Mouse (Mus musculus): ENCODE data around the gene Homer3. TPM values are rescaled to one million over a fixed set of nuclear protein-coding genes. Genes with fewer than 3 reads are reported as not detected.

Gene Homer3
- polyA plus RNA-seq, 1 experiment from 2014 or later: 57.5 TPM

DNA sequence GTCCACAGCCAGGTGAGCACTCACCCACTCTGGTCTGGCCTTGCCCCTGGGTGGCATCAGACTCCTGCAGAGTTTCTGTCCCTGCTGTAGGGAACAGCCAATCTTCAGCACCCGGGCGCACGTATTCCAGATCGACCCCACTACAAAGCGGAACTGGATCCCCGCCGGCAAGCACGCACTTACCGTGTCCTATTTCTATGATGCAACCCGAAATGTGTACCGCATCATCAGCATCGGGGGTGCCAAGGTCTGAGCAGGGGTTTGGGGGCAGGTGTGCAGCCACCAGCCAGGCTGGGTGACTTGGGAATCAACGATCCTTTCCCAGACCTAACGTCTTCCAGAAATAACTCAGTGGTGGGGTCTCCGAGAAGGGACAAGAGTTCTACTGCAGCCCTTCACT, 2.7 kb downstream of the Homer3 start:
- WGBS: 96% methylated on average over 15 of the region's 15 CpGs
- H3K4me1 ChIP-seq: peaks cover 13% of the 10 kb centered on the region
- no peak overlapping the region for H3K27ac ChIP-seq
- 0 out of 2 replicates have a peak, but pooled peaks cover 4% of the 10 kb centered on the region for H3K9me3 ChIP-seq
- H3K9ac ChIP-seq: no peak overlapping the region
- no peak for ATAC-seq (ENCODE audit: insufficient number of reproducible peaks, insufficient read depth, low FRiP score, low TSS enrichment, low read depth)
- peaks cover 57% of the 10 kb centered on the region for H3K36me3 ChIP-seq
- H3K27me3 ChIP-seq: no peaks in the 10 kb centered on the region
- H3K4me2 ChIP-seq: no peak overlapping the region
- no peak overlapping the region for H3K4me3 ChIP-seq

DNA sequence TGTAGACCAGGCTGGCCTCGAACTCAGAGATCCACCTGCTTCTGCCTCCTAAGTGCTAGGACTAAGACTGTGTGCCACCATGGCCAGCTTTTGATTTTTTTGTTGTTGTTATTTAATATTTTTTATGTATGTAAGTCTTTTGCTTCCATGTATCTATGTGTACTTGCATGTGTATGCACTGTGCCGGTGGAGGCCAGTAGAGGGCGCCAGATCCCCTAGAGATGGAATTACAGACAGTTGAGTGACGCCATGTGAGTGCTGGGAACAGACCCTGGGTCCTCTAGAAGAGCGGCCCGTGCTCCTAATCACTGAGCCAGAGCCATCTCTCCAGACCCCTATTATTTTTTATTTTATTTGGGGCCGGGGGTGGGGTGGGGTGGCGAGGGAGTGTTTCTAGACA, 4.1 kb downstream of the Homer3 start:
- Histone ChIP-seq H3K4me3 (no peak overlapping the region), H3K27ac (no peak overlapping the region), H3K27me3 (no peaks in the 10 kb centered on the region), H3K9ac (no peak overlapping the region), H3K4me2 (no peak overlapping the region), H3K4me1 (peaks cover 13% of the 10 kb centered on the region), H3K36me3 (peaks cover 71% of the 10 kb centered on the region), H3K9me3 (0 out of 2 replicates have a peak, but pooled peaks cover 4% of the 10 kb centered on the region)
- no peak for ATAC-seq (ENCODE audit: insufficient number of reproducible peaks, insufficient read depth, low FRiP score, low TSS enrichment, low read depth)
- WGBS: 93% methylated on average over 8 of the region's 8 CpGs

DNA sequence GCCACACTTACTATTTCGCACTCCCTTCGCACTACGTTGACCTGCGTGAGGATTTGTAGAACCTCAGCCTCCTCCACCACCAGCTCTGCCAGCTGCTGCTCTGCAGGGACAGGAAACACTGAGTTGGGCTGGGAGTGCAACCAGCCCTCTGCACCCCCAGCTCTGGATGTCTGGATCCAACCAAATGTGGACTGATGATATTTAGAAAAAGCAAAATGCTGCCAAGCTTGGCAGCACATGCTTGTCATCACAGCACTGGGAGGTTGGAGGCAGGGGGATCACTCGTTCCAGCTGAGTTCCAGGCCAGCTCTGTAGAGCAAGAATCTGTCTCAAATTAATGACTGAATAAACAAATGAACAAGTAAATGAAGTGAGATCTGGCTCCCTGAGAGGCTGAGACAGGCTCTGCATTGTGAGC, 11.4 kb downstream of the Homer3 start:
- no peaks in the 10 kb centered on the region for H3K9me3 ChIP-seq
- WGBS: 52% methylated on average over 5 of the region's 5 CpGs
- peaks cover 94% of the 10 kb centered on the region for H3K36me3 ChIP-seq
- H3K27ac ChIP-seq: peak overlapping the region; percentile 60
- no peak overlapping the region for H3K4me3 ChIP-seq
- H3K4me1 ChIP-seq: peaks cover 12% of the 10 kb centered on the region; the same call in 1 of the 2 replicates
- H3K27me3 ChIP-seq: no peaks in the 10 kb centered on the region
- H3K4me2 ChIP-seq: no peak overlapping the region
- ATAC-seq (ENCODE audit: insufficient number of reproducible peaks, insufficient read depth, low FRiP score, low TSS enrichment, low read depth): peak; percentile 12; the same call in 1 of the 2 replicates
- H3K9ac ChIP-seq: no peak overlapping the region

DNA sequence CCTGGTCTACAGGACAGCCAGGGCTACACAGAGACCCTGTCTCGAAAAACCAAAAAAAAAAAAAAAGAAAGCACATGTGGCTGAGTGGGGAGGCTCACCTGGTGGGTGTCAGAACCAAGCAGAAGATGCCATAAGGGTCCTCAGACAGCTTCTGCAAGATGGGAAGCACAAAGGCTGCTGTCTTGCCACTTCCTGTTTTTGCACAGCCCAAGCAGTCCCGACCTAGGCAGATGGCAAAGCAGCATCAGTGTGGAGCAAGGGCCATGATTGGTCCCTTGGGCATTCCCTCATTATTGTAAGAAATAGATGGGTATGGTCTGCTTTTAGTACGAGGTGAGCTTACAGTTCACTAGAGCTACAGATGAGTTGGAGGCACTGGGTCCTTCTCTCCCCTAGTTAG, 18.3 kb downstream of the Homer3 start:
- 84% methylated on average over 3 of the region's 3 CpGs for WGBS
- peak overlapping the region; percentile 92; the same call in 1 of the 2 replicates for H3K4me2 ChIP-seq
- H3K27ac ChIP-seq: no peak overlapping the region
- H3K4me3 ChIP-seq: no peak overlapping the region
- no peak for ATAC-seq (ENCODE audit: insufficient number of reproducible peaks, insufficient read depth, low FRiP score, low TSS enrichment, low read depth)
- H3K36me3 ChIP-seq: peaks cover 59% of the 10 kb centered on the region
- H3K9ac ChIP-seq: no peak overlapping the region
- H3K27me3 ChIP-seq: no peaks in the 10 kb centered on the region
- peaks cover 25% of the 10 kb centered on the region for H3K4me1 ChIP-seq
- H3K9me3 ChIP-seq: no peaks in the 10 kb centered on the region

DNA sequence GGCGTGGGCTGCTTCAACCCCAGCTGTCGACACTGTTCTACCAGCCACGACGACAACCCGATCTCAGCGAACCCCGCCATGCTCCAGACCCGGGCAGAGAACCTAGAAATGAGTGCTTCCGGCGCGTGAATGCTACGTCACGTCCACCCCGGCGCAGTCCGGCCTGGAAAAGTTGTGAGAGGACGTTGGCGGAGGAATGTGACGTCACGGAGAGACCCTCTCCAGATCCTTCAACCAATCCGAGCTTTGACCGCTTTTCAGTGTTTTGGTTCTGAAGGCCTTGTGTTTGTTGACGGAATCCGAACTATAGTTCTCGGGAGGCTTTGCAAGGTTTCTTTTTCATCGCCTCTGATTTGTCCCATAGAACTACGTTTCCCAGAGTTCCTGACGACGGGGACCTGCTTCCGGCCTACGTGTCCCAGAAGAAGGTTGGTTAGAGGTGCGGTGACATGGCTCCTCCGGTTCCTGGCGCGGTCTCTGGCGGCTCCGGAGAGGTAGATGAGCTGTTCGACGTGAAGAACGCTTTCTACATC, 19.8 kb downstream of the Homer3 start, which contains the start of the genes Ddx49 and Cope:
TSS of gene Ddx49 (minus strand) at position 132 of the 533 bp plus-strand sequence.
TSS of gene Cope (plus strand) at position 161 of the 533 bp plus-strand sequence.
- WGBS: under 1% methylated on average over 40 of the region's 40 CpGs
- peak; percentile 80 for ATAC-seq (ENCODE audit: insufficient number of reproducible peaks, insufficient read depth, low FRiP score, low TSS enrichment, low read depth)
- peak within 1 kb of the TSS; percentile 93 for H3K4me3 ChIP-seq
- peak within 1 kb of the TSS; percentile 86 for H3K27ac ChIP-seq
- peak within 1 kb of the TSS; percentile 88 for H3K9ac ChIP-seq
- H3K9me3 ChIP-seq: no peaks in the 10 kb centered on the region
- H3K27me3 ChIP-seq: no peaks in the 10 kb centered on the region
- peak within 1 kb of the TSS; percentile 92 for H3K4me2 ChIP-seq
- peaks cover 56% of the 10 kb centered on the region for H3K36me3 ChIP-seq
- peaks cover 25% of the 10 kb centered on the region for H3K4me1 ChIP-seq

DNA sequence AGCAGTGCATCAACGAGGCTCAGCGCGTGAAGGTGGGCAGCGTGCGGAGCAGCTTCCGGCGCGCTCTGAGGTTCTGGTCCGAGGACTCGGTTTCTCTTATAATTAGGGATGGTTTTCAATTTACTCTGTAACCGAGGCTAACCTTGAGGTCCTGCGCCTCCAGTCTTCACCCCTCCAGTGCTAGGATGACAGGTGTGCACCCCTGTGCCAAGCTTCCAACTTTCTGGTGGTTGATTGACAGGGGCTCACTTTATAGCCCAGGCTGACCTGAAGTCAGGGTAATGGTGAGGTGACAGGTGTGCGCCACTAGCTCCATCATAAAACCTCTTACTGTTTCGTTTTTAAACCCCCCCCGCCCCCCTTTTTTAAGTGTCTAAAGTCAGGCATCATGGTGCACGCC, 20.3 kb downstream of the Homer3 start:
- Histone ChIP-seq H3K27me3 (no peaks in the 10 kb centered on the region), H3K27ac (peak overlapping the region; percentile 86), H3K9ac (peak overlapping the region; percentile 88), H3K9me3 (no peaks in the 10 kb centered on the region), H3K36me3 (peaks cover 56% of the 10 kb centered on the region), H3K4me2 (peak overlapping the region; percentile 92), H3K4me3 (peak overlapping the region; percentile 93), H3K4me1 (peaks cover 25% of the 10 kb centered on the region)
- no peak for ATAC-seq (ENCODE audit: insufficient number of reproducible peaks, insufficient read depth, low FRiP score, low TSS enrichment, low read depth)
- WGBS: 5% methylated on average over 16 of the region's 16 CpGs

DNA sequence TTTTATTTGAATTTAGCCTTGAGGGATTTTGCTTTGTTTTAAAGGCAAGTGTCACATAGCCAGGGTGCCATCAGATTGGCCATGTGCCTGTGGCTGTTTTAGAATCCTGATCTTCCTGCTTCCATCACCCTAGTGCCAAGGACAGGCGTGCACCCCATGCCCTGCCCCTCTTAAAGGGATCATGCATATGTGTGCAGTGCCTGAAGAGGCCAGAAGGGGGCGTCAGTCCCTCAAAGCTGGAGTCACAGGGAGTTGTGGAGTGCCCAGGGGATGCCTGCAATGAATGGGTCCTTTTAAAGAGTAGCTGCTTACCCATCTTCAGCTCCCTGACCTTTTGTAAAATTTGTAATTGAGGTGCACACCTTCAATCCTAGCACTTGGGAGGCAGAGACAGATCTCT, 26.7 kb downstream of the Homer3 start:
- peaks cover 88% of the 10 kb centered on the region for H3K36me3 ChIP-seq
- H3K9me3 ChIP-seq: no peaks in the 10 kb centered on the region
- H3K9ac ChIP-seq: no peak overlapping the region
- H3K4me3 ChIP-seq: no peak overlapping the region
- ATAC-seq (ENCODE audit: insufficient number of reproducible peaks, insufficient read depth, low FRiP score, low TSS enrichment, low read depth): no peak
- H3K4me2 ChIP-seq: no peak overlapping the region
- WGBS: 28% methylated on average over 2 of the region's 2 CpGs
- no peak overlapping the region for H3K27ac ChIP-seq
- H3K4me1 ChIP-seq: 0 out of 2 replicates have a peak, but pooled peaks cover 3% of the 10 kb centered on the region
- no peaks in the 10 kb centered on the region for H3K27me3 ChIP-seq

DNA sequence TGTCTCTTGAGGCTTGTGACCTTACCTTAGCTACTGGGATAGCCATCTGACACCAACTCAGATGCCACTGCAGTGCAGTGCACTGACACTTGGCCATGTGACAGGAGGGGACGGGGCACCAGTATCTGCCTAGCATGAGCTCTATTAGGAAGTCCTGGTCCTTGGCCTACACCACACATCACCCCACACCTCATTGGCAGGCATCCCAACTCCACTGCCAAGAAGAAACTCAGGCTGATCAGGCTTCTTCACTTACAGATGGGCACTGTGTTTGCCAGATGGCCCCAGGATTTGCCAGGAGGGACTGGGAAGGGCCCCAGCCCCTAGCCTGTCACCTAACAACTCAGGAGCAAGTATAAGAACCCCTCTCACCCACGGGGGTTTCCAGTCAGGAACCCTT, 30.8 kb downstream of the Homer3 start:
- no peak for ATAC-seq (ENCODE audit: insufficient number of reproducible peaks, insufficient read depth, low FRiP score, low TSS enrichment, low read depth)
- Histone ChIP-seq H3K9ac (no peak overlapping the region), H3K4me2 (no peak overlapping the region), H3K36me3 (peaks cover 53% of the 10 kb centered on the region), H3K27me3 (no peaks in the 10 kb centered on the region), H3K4me1 (peaks cover 34% of the 10 kb centered on the region), H3K27ac (no peak overlapping the region), H3K9me3 (no peaks in the 10 kb centered on the region), H3K4me3 (no peak overlapping the region)
- WGBS: 87% methylated on average over 2 of the region's 2 CpGs

DNA sequence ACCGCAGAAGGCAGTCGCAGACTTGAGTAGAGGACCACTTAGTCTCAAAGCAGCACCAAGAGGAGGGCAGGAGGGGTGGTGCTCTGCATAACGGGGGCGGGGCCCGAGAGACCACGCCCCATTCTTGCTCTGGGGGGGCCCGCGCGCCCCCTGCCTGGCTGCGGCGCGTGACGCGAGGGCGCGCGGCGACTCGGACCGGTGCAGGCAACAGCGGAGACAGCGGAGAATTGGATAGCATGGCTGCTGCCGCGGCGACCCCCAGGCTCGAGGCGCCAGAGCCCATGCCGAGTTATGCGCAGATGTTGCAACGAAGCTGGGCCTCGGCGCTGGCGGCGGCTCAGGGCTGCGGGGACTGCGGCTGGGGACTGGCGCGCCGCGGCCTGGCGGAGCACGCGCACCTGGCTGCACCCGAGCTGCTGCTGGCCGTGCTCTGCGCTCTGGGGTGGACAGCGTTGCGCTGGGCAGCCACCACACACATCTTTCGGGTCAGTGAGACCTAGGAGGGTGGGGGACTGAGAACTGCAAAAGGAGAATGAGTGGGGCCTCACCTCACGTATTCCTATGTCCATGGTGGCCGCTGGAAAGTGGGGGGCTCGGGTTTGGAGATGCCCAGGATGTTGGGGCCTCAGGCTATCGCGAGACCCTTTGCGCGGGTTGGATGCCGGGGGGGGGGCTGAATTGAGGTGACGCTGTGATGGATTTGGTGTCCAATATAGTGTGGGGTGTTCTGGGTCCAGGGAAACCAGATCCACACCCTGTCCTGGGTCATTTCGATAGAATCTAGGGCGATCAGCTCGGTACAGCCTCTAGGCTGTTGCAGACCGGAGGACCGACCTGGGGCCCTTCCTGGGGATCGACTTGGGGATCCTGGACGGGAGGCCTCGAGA, 33.2 kb downstream of the Homer3 start, which contains the start of gene Cers1:
TSS of gene Cers1 (plus strand) at position 152 of the 887 bp plus-strand sequence.
- H3K9ac ChIP-seq: peak within 1 kb of the TSS; percentile 78
- H3K4me1 ChIP-seq: peaks cover 34% of the 10 kb centered on the region
- H3K36me3 ChIP-seq: peaks cover 43% of the 10 kb centered on the region
- no peaks in the 10 kb centered on the region for H3K27me3 ChIP-seq
- peak within 1 kb of the TSS; percentile 79 for H3K27ac ChIP-seq
- peak; percentile 65; the same call in 1 of the 2 replicates for ATAC-seq (ENCODE audit: insufficient number of reproducible peaks, insufficient read depth, low FRiP score, low TSS enrichment, low read depth)
- H3K4me3 ChIP-seq: peak within 1 kb of the TSS; percentile 59
- WGBS: 2% methylated on average over 66 of the region's 66 CpGs
- no peaks in the 10 kb centered on the region for H3K9me3 ChIP-seq
- peak within 1 kb of the TSS; percentile 85 for H3K4me2 ChIP-seq

DNA sequence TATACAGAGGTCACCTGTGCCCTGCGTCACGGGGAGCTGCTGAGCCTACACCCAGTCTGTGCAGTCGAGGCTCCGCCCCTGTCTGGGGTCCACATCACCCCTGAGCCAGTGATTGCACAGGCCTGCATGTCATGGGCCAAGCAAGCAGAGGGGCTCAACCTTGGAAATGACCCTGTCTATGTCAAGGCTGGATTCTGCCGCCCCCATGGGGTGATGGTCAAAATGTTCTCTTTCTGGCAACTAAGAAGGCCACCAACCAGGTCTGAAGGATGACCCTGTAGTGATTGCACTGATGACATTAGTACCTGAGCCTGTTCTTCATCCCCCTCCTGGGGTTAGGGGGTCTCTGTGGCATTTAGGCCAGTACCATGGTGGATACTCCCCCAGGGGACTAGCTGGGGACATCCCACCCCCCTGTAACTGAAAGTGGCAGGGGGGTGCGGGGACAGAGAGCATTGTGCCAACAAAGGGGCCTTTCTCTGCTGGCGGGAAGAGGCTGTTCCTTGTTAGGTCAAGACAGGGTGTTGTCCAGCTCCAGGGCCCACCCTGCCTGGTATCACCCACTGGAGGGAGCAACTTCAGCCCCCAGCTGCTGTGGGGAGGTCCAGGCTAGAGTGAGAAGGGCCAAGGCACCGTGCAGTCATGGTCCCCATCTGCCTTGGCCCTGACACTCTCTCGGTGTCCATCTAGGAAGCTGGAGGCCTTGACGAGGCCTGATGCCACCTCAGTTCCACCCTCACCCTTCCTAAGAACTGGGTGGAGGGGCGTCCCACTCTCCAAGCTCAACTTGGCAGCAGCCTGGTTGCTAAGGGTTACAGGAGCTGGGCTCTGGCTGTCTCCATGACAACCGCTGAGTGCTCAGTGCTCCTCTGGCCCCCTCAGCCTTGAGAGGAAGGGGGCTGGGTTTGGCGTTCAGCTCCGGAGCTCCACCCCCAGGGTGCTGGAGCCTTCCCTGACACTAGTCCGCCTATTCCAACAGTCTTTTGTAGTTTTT, 34.2 kb downstream of the Homer3 start:
- Histone ChIP-seq H3K9me3 (no peaks in the 10 kb centered on the region), H3K9ac (peak overlapping the region; percentile 78), H3K27ac (peak overlapping the region; percentile 79), H3K36me3 (peaks cover 33% of the 10 kb centered on the region), H3K4me1 (peaks cover 34% of the 10 kb centered on the region), H3K27me3 (no peaks in the 10 kb centered on the region), H3K4me3 (peak overlapping the region; percentile 59), H3K4me2 (peak overlapping the region; percentile 85)
- WGBS: 12% methylated on average over 15 of the region's 15 CpGs
- ATAC-seq (ENCODE audit: insufficient number of reproducible peaks, insufficient read depth, low FRiP score, low TSS enrichment, low read depth): peak; percentile 69

DNA sequence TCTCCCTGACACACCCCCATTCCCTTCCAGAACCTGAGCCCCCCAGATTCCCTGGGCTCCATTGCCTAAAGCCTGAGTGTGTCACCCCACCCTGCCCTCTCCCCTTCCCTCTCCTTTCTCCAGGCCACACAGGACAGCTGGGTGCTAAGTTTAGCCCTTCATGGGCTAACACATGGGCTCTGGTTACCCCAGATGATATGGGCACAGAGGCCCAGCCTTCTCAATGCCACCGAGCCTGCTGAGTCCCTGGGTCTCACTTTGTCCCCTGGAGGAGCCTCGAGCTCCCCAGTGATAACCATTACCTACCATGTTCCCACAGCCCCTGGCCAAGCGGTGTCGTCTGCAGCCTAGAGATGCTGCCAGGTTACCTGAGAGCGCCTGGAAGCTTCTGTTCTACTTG, 35.2 kb downstream of the Homer3 start:
- ATAC-seq (ENCODE audit: insufficient number of reproducible peaks, insufficient read depth, low FRiP score, low TSS enrichment, low read depth): no peak
- Histone ChIP-seq H3K9me3 (no peaks in the 10 kb centered on the region), H3K36me3 (peaks cover 31% of the 10 kb centered on the region), H3K4me3 (no peak overlapping the region), H3K4me1 (peaks cover 34% of the 10 kb centered on the region), H3K9ac (peak overlapping the region; percentile 41; the same call in 1 of the 2 replicates), H3K27ac (peak overlapping the region; percentile 79; the same call in 1 of the 2 replicates), H3K27me3 (no peaks in the 10 kb centered on the region), H3K4me2 (0 out of 2 replicates have a peak overlapping the region, but pooled peaks have one; percentile 85)
- 73% methylated on average over 5 of the region's 5 CpGs for WGBS

All from embryonic facial prominence, embryonic 13.5 days (tissue).